Mouse (Mus musculus) naive thymus-derived CD4-positive, alpha-beta T cell, adult 5 months (primary cell): ENCODE data around the gene Gm17428. TPM values are rescaled to one million over a fixed set of nuclear protein-coding genes. Genes with fewer than 3 reads are reported as not detected.

ENCODE experiments used
- polyA plus RNA-seq: library from polyadenylated mRNA; unstranded; fragments of 100-300 nt; shearing (Covaris generic); gene quantifications from one replicate; pipeline ENCODE4 v1.2.1, GENCODE M21; 2017

Gene Gm17428
- not detected for polyA plus RNA-seq

DNA sequence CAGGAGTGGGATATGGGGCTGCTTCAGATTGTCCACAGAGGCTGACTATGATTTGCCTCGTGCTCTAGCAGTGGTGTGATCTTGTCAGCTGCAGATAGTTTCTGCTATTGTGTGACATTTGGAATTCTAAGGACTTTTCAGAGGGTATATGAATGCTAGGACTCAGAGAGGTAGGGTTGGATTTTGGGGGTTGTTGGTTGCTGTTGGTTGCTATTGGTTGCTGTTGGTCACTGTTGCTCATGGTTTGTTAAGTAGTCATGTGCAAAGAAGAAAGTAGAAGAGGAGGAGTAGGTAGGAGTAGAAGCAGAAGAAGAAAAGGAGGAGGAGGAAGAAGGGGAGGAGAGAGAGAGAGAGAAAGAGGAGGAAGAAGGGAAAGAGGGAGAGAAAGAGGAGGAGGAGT is at the start of gene Gm17428:
Gene Gm17428 (plus strand): TSS at position 301 of the 400 bp plus-strand sequence.

GRCm38 (mm10) chr14:54932645-54933150 is 44.0 kb upstream of the Gm17428 start, which contains the start of gene Il25:
Gene Il25 (plus strand): TSS chr14:54932695.

DNA sequence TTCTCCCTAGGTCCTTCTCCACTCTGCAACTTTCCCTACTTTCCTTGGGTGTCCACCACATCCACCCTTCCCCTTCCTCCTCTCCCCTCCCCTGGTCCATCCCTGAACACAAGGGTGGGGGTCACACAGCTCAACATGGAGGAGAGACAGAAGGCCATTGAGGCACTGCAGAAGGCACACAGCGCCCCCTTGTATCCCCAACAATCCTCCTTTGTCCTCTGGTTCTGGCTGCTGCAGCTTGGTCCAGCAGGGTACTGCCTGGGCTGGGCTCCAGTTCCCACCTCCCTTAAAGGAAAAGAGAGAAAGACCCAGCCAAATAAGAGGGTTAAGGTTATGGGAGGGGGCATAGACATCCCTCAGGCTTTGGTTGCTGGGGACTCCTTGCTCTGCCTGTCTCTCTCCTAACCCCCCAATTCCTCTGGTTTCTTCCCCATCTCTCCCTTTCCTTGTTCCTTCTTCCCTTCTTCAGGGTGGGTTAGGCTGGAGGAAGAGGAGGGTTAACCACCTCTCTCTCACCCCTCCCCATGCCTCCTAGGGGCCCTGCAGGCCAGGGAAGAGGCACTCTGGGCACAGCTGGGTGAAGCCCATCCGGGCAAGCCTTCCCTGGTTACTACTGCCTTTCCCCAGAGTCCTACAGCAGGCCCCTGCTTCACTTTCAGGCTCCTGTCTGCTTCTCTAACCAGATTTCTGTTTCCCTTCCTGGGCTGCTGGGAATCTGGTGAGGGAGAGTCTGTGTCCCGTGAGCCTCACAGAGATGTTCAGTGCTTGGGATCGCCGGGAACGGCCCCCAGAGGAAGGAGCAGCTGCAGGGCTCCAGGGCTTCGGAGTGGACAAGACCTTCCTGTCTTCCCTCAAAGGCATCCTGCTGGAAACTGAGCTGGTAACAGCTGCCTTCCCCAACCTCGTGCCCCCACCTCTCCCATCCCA is 40.6 kb upstream of the Gm17428 start, which contains the start of gene Cmtm5:
Gene Cmtm5 (plus strand): TSS at position 358 of the 927 bp plus-strand sequence.

GRCm38 (mm10) chr14:54966320-54966977 is 10.3 kb upstream of the Gm17428 start, which contains the start of gene Myh6:
Gene Myh6 (minus strand): TSS chr14:54966927.

GRCm38 (mm10) chr14:54994136-54994868 is 17.6 kb downstream of the Gm17428 start, which contains the start of gene Myh7:
Gene Myh7 (minus strand): TSS chr14:54994626.

DNA sequence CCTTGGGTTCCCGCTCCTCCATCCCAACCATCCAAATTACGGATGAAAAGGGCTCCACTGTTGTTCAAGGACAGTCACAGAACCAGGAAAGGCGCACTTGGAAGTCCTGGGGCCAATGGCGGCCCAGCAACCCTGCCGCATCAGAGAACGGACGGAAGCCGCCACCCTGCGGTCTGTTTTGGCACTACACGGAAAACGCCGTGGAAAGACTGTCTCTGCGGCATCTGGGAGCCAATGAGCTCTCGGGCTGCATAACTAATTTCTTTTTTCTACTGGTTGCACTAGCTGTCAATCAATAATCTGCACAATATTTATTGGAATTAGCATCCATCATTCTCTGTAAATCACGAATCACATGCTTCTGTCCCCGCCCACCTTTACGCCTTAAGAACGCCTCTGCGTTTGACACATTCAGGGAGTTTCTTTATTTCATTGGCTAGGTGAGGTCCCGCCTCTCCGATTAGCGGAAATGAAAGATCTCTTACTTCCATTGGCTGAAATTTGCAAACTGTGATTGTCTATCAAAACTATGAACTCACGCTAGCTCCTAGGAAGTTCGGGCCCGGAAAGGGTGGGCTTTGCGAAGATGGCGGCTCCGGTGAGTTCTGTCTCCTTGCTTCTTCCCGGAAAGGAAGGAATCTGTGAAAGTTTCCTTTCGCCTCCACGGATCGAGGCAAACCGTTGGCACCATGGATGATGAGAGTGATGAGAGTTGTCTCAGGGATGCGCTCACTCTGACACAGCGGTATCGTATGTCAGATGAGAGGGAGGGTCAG is 38.4 kb downstream of the Gm17428 start, which contains the start of gene Ngdn:
Gene Ngdn (plus strand): TSS at position 464 of the 776 bp plus-strand sequence.

Other genes starting within 250 kb of the Gm17428 start
- not detected for gene Slc7a8, start 195.0 kb upstream of the Gm17428 start, polyA plus RNA-seq
- gene Rnf212b, start 162.8 kb upstream of the Gm17428 start, polyA plus RNA-seq, result not detected
- 3.7 TPM for gene Homez, start 106.0 kb upstream of the Gm17428 start, polyA plus RNA-seq
- 2.7 TPM for gene Ppp1r3e, start 99.4 kb upstream of the Gm17428 start, polyA plus RNA-seq
- gene Bcl2l2, start 93.6 kb upstream of the Gm17428 start, polyA plus RNA-seq, result 0.25 TPM
- not detected for gene Gm20521, start 93.5 kb upstream of the Gm17428 start, polyA plus RNA-seq
- 229 TPM for gene Pabpn1, start 84.4 kb upstream of the Gm17428 start, polyA plus RNA-seq
- gene Slc22a17, start 63.8 kb upstream of the Gm17428 start, polyA plus RNA-seq, result 2.7 TPM
- gene Efs, start 50.8 kb upstream of the Gm17428 start, polyA plus RNA-seq, result not detected
- not detected for gene Il25, start 44.2 kb upstream of the Gm17428 start, polyA plus RNA-seq
- gene Cmtm5, start 40.7 kb upstream of the Gm17428 start, polyA plus RNA-seq, result not detected
- gene Myh6, start 10.0 kb upstream of the Gm17428 start, polyA plus RNA-seq, result not detected
- not detected for gene Myh7, start 17.7 kb downstream of the Gm17428 start, polyA plus RNA-seq
- gene Ngdn, start 38.5 kb downstream of the Gm17428 start, polyA plus RNA-seq, result 144 TPM
- gene Zfhx2, start 115.4 kb downstream of the Gm17428 start, polyA plus RNA-seq, result 4.0 TPM
- gene Thtpa, start 117.9 kb downstream of the Gm17428 start, polyA plus RNA-seq, result 3.3 TPM
- gene Ap1g2, start 129.7 kb downstream of the Gm17428 start, polyA plus RNA-seq, result 137 TPM
- not detected for gene Jph4, start 140.0 kb downstream of the Gm17428 start, polyA plus RNA-seq
- not detected for gene Dhrs2, start 245.1 kb downstream of the Gm17428 start, polyA plus RNA-seq